Comparison of ENCODE assay signal across 8 mouse cellular contexts in genomic region chr12:105836196-105836595, GRCm38 (mm10). TPM values are rescaled to one million over a fixed set of nuclear protein-coding genes. Genes with fewer than 3 reads are reported as not detected.
A peak's percentile ranks its signal among the peaks of the same experiment; 100 is the strongest.
DNase-seq lines count a peak whose midpoint lies in the region; ATAC-seq and TF ChIP-seq lines count a peak whose summit lies in the region.

No protein-coding gene starts in this region.

- peak; percentile 85 for DNase-seq in forebrain, embryonic 14.5 days (ENCODE audit: low spot score)
- DNase-seq in forebrain, embryonic 10.5 days (ENCODE audit: extremely low spot score, low spot score) = no peak
- peak; percentile 71 for DNase-seq in midbrain, postnatal 0 days (ENCODE audit: low spot score)
- DNase-seq in brain, adult 2 months (ENCODE audit: low read depth, low spot score) = peak; percentile 85
- peak; percentile 60 to 74 for DNase-seq in left cerebral cortex, postnatal 14 days (ENCODE audit: low spot score in 2 of 2)
- no peak for DNase-seq in yolk sac, embryonic 10.5 days (ENCODE audit: low spot score)
- DNase-seq in spleen, postnatal 36 days (ENCODE audit: low spot score in 2 of 2) = no peak

- H3K36me3 ChIP-seq in forebrain, embryonic 14.5 days (ENCODE audit: control insufficient read depth, insufficient read depth, low read length) = peaks cover 71% of the 10 kb centered on the region
- H3K36me3 ChIP-seq in forebrain, embryonic 10.5 days (replicated peaks) = peaks cover 96% of the 10 kb centered on the region
- H3K36me3 ChIP-seq in midbrain, postnatal 0 days (ENCODE audit: insufficient read depth, low read length) = peaks cover 24% of the 10 kb centered on the region; the same call in 1 of the 2 replicates
- peaks cover 73% of the 10 kb centered on the region for H3K36me3 ChIP-seq in midbrain, embryonic 13.5 days

- H3K27ac ChIP-seq in forebrain, embryonic 14.5 days (ENCODE audit: low read depth, low read length) = no peak overlapping the region
- no peak overlapping the region for H3K27ac ChIP-seq in forebrain, embryonic 10.5 days
- no peak overlapping the region for H3K27ac ChIP-seq in midbrain, postnatal 0 days (ENCODE audit: low read depth, low read length)
- no peak overlapping the region for H3K27ac ChIP-seq in midbrain, embryonic 13.5 days

- no peaks in the 10 kb centered on the region for H3K27me3 ChIP-seq in forebrain, embryonic 14.5 days (replicated peaks; ENCODE audit: control insufficient read depth, insufficient read depth, low read length)
- H3K27me3 ChIP-seq in forebrain, embryonic 10.5 days (ENCODE audit: poor library complexity, severe bottlenecking) = no peaks in the 10 kb centered on the region
- no peaks in the 10 kb centered on the region for H3K27me3 ChIP-seq in midbrain, postnatal 0 days (ENCODE audit: insufficient read depth, low read length)
- no peaks in the 10 kb centered on the region for H3K27me3 ChIP-seq in midbrain, embryonic 13.5 days

- H3K4me2 ChIP-seq in forebrain, embryonic 14.5 days (ENCODE audit: low read length) = no peak overlapping the region
- no peak overlapping the region for H3K4me2 ChIP-seq in midbrain, postnatal 0 days (ENCODE audit: low read depth, low read length, poor library complexity, severe bottlenecking)
- no peak overlapping the region for H3K4me2 ChIP-seq in midbrain, embryonic 13.5 days (replicated peaks)

- no peak overlapping the region for H3K9ac ChIP-seq in forebrain, embryonic 14.5 days (ENCODE audit: low read length)
- no peak overlapping the region for H3K9ac ChIP-seq in midbrain, postnatal 0 days (replicated peaks; ENCODE audit: low read length, poor library complexity, severe bottlenecking)
- H3K9ac ChIP-seq in midbrain, embryonic 13.5 days (replicated peaks) = no peak overlapping the region

- H3K4me3 ChIP-seq in forebrain, embryonic 14.5 days (ENCODE audit: low read depth, low read length) = no peak overlapping the region
- no peak overlapping the region for H3K4me3 ChIP-seq in forebrain, embryonic 10.5 days
- no peak overlapping the region for H3K4me3 ChIP-seq in midbrain, postnatal 0 days (ENCODE audit: low read depth, low read length)
- H3K4me3 ChIP-seq in midbrain, embryonic 13.5 days (replicated peaks) = no peak overlapping the region

- peak; percentile 56; the same call in 1 of the 2 replicates for ATAC-seq in forebrain, embryonic 14.5 days
- no peak for ATAC-seq in midbrain, postnatal 0 days (ENCODE audit: low FRiP score)
- no peak for ATAC-seq in midbrain, embryonic 13.5 days

- H3K9me3 ChIP-seq in forebrain, embryonic 14.5 days (replicated peaks; ENCODE audit: control insufficient read depth, low read length) = no peaks in the 10 kb centered on the region
- H3K9me3 ChIP-seq in forebrain, embryonic 10.5 days = no peaks in the 10 kb centered on the region
- H3K9me3 ChIP-seq in midbrain, postnatal 0 days (ENCODE audit: low read length) = no peaks in the 10 kb centered on the region
- H3K9me3 ChIP-seq in midbrain, embryonic 13.5 days = no peaks in the 10 kb centered on the region

- TF ChIP-seq CTCF in midbrain, postnatal 0 days (IDR thresholded peaks at IDR 0.05) = peak; percentile 78

- 0 out of 2 replicates have a peak, but pooled peaks cover 5% of the 10 kb centered on the region for H3K4me1 ChIP-seq in forebrain, embryonic 14.5 days (ENCODE audit: control insufficient read depth, insufficient read depth, low read length)
- H3K4me1 ChIP-seq in forebrain, embryonic 10.5 days = no peaks in the 10 kb centered on the region
- H3K4me1 ChIP-seq in midbrain, postnatal 0 days (ENCODE audit: insufficient read depth, low read length) = no peaks in the 10 kb centered on the region
- H3K4me1 ChIP-seq in midbrain, embryonic 13.5 days (replicated peaks) = no peaks in the 10 kb centered on the region

- 76% methylated on average over 2 of the region's 2 CpGs for WGBS in forebrain, embryonic 14.5 days
- WGBS in forebrain, embryonic 10.5 days = 83% methylated on average over 2 of the region's 2 CpGs
- WGBS in midbrain, postnatal 0 days = 80% methylated on average over 2 of the region's 2 CpGs
- WGBS in midbrain, embryonic 13.5 days = 84% methylated on average over 2 of the region's 2 CpGs

- intact Hi-C loops in left cerebral cortex, postnatal 14 days (cut with DNase I) = no loop called here

RNA-seq across cellular contexts. Expression of gene Papola, which starts 51.7 kb away (rescaled TPM):
- 164 and 176 TPM in 2 replicates for polyA plus RNA-seq in forebrain, embryonic 14.5 days (2014; fragmentation: Nextera tagmentation; extraction: Ambion mirVana)
- 290 and 300 TPM in 2 replicates for polyA plus RNA-seq in forebrain, embryonic 10.5 days (2016; fragmentation: Nextera tagmentation; extraction: Ambion mirVana)
- total RNA-seq in midbrain, postnatal 0 days (2014; rRNA removed) = 72.7 and 155 TPM in 2 replicates
- 104 and 116 TPM in 2 replicates for polyA plus RNA-seq in midbrain, postnatal 0 days (2015; fragmentation: Nextera tagmentation; extraction: Ambion mirVana)
- polyA plus RNA-seq in midbrain, embryonic 13.5 days (2015; fragmentation: Nextera tagmentation; extraction: Ambion mirVana) = 212 and 217 TPM in 2 replicates
- total RNA-seq in left cerebral cortex, postnatal 14 days (2021) = 100 to 1,000 TPM; 134 to 143 TPM

Comparison
In these comparisons a context has a peak if more than half of its experiments do, and no peak if none do; other contexts are left out.
1. DNase-seq: peak in forebrain, embryonic 14.5 days (single experiment), midbrain, postnatal 0 days (single experiment), brain, adult 2 months (single experiment) and left cerebral cortex, postnatal 14 days (2 of 2); none in forebrain, embryonic 10.5 days (single experiment), yolk sac, embryonic 10.5 days (single experiment) and spleen, postnatal 36 days (0 of 2).